In genomic region chr9:97847873-97848838, GRCm38 (mm10) we compare ENCODE assay signal across 9 mouse cellular contexts.
DNase-seq lines count a peak whose midpoint lies in the region; ATAC-seq and TF ChIP-seq lines count a peak whose summit lies in the region.
"Had no signal": no experiment of that assay in that cellular context is flagged by ENCODE, and none has a peak within 500 bp of the region (broad histone marks: within the 10 kb centered on the region; RNA-seq: fewer than 3 reads in every experiment).

No protein-coding gene starts in this region.

- H3K4me2 ChIP-seq in hindbrain, embryonic 16.5 days (ENCODE audit: low read length), result no peak overlapping the region
- H3K4me2 ChIP-seq in intestine, postnatal 0 days (replicated peaks; ENCODE audit: low read depth), result no peak overlapping the region
- H3K4me2 ChIP-seq: liver, embryonic 12.5 days had no signal

- DNase-seq in cerebellum, postnatal 10 days, result peak; percentile 18 to 24
- no peak for DNase-seq in cerebellum, postnatal 36 days
- peak; percentile 8 for DNase-seq in kidney, postnatal 14 days
- DNase-seq in kidney, adult 18-20 months, result no peak
- DNase-seq in Muller cell, postnatal 12 days (ENCODE audit: inconsistent ontology term), result peak; percentile 10
- no peak for DNase-seq in cerebellum, adult 18-20 months

- peak; percentile 73; the same call in 1 of the 2 replicates for ATAC-seq in hindbrain, embryonic 16.5 days
- no peak for ATAC-seq in intestine, postnatal 0 days
- ATAC-seq: liver, embryonic 12.5 days had no signal

- no peaks in the 10 kb centered on the region; the same call in 1 of the 2 replicates for H3K9me3 ChIP-seq in hindbrain, embryonic 16.5 days (ENCODE audit: control insufficient read depth, low read length)
- no peaks in the 10 kb centered on the region for H3K9me3 ChIP-seq in intestine, postnatal 0 days (ENCODE audit: control insufficient read depth)
- H3K9me3 ChIP-seq: liver, embryonic 12.5 days had no signal

- no peaks in the 10 kb centered on the region; the same call in 1 of the 2 replicates for H3K4me1 ChIP-seq in hindbrain, embryonic 16.5 days (ENCODE audit: control insufficient read depth, insufficient read depth, low read depth, low read length)
- no peaks in the 10 kb centered on the region for H3K4me1 ChIP-seq in intestine, postnatal 0 days (replicated peaks; ENCODE audit: control insufficient read depth, insufficient read depth, low read length)
- H3K4me1 ChIP-seq: liver, embryonic 12.5 days had no signal

- H3K36me3 ChIP-seq in hindbrain, embryonic 16.5 days (ENCODE audit: control insufficient read depth, insufficient read depth, low read length), result no peaks in the 10 kb centered on the region
- no peaks in the 10 kb centered on the region for H3K36me3 ChIP-seq in intestine, postnatal 0 days (ENCODE audit: control insufficient read depth, insufficient read depth)
- H3K36me3 ChIP-seq: liver, embryonic 12.5 days had no signal

- 57% methylated on average over 12 of the region's 12 CpGs for WGBS in hindbrain, embryonic 16.5 days
- 76% methylated on average over 12 of the region's 12 CpGs for WGBS in intestine, postnatal 0 days

- peak overlapping the region; percentile 21; the same call in 1 of the 2 replicates for H3K27ac ChIP-seq in hindbrain, embryonic 16.5 days (ENCODE audit: low read depth, low read length)
- H3K27ac ChIP-seq in intestine, postnatal 0 days (ENCODE audit: low read depth, low read length), result no peak overlapping the region
- H3K27ac ChIP-seq: liver, embryonic 12.5 days had no signal

- H3K9ac ChIP-seq in hindbrain, embryonic 16.5 days (ENCODE audit: low read depth, low read length), result no peak overlapping the region
- no peak overlapping the region for H3K9ac ChIP-seq in intestine, postnatal 0 days (ENCODE audit: low read depth, low read length)
- H3K9ac ChIP-seq: liver, embryonic 12.5 days had no signal

- H3K27me3 ChIP-seq in hindbrain, embryonic 16.5 days (replicated peaks; ENCODE audit: control insufficient read depth, insufficient read depth, low read length), result no peaks in the 10 kb centered on the region
- H3K27me3 ChIP-seq in intestine, postnatal 0 days (replicated peaks; ENCODE audit: control insufficient read depth, insufficient read depth, low read length), result no peaks in the 10 kb centered on the region
- H3K27me3 ChIP-seq: liver, embryonic 12.5 days had no signal

- TF ChIP-seq CTCF in intestine, postnatal 0 days (IDR thresholded peaks at IDR 0.05; ENCODE audit: low read depth), result no peak

- no peak overlapping the region for H3K4me3 ChIP-seq in hindbrain, embryonic 16.5 days (ENCODE audit: low read length)
- H3K4me3 ChIP-seq in intestine, postnatal 0 days (ENCODE audit: low read depth, low read length), result no peak overlapping the region
- H3K4me3 ChIP-seq: liver, embryonic 12.5 days had no signal

Comparison
In these comparisons a context has a peak if more than half of its experiments do, and no peak if none do; other contexts are left out.
1. DNase-seq: peak in cerebellum, postnatal 10 days (2 of 2), kidney, postnatal 14 days (single experiment) and Muller cell, postnatal 12 days (single experiment); none in cerebellum, postnatal 36 days (0 of 2), kidney, adult 18-20 months (single experiment) and cerebellum, adult 18-20 months (0 of 2).